Mouse (Mus musculus) adrenal gland, adult 8-10 months (tissue): Measurements from ENCODE around the gene Agmo. TPM values are rescaled to one million over a fixed set of nuclear protein-coding genes. Genes with fewer than 3 reads are reported as not detected.

Source experiments
- DNase-seq: peaks from one replicate; pipeline ENCODE4 v3.0.0; 2022
- total RNA-seq, 4 experiments: library from RNA; stranded (reverse); gene quantifications; 2 replicates each; pipeline ENCODE4 v1.2.4; 2022

Agmo gene
- total RNA-seq = 1 to 10 TPM; 2.7 to 7.0 (median 4.2) TPM

- DNase-seq = no peak
Observed at GRCm38 (mm10) chr12:37241566-37242021, at the start of gene Agmo. Gene Agmo, plus strand, starts transcription at chr12:37241641.

GRCm38 (mm10) chr12:37231119-37231518 lies 10.3 kb upstream of the Agmo start:
- no peak for DNase-seq

- no peak for DNase-seq
Observed at GRCm38 (mm10) chr12:37240975-37241565, 371 bp upstream of the Agmo start.

- no peak for DNase-seq
Observed at GRCm38 (mm10) chr12:37242484-37242883, 1.0 kb downstream of the Agmo start.

GRCm38 (mm10) chr12:37244876-37245275 lies 3.4 kb downstream of the Agmo start:
- DNase-seq = no peak

- DNase-seq = no peak
Observed at GRCm38 (mm10) chr12:37251688-37252087, 10.2 kb downstream of the Agmo start.

GRCm38 (mm10) chr12:37257099-37257498 lies 15.7 kb downstream of the Agmo start:
- DNase-seq = no peak

- no peak for DNase-seq
Observed at GRCm38 (mm10) chr12:37259771-37260528, 18.5 kb downstream of the Agmo start.

- no peak for DNase-seq
Observed at GRCm38 (mm10) chr12:37263685-37264084, 22.2 kb downstream of the Agmo start.

GRCm38 (mm10) chr12:37268636-37269152 lies 27.3 kb downstream of the Agmo start:
- DNase-seq = no peak

- DNase-seq = no peak
Observed at GRCm38 (mm10) chr12:37272660-37273059, 31.2 kb downstream of the Agmo start.

GRCm38 (mm10) chr12:37273964-37274657 lies 32.7 kb downstream of the Agmo start:
- no peak for DNase-seq

- no peak for DNase-seq
Observed at GRCm38 (mm10) chr12:37274658-37275019, 33.2 kb downstream of the Agmo start.

GRCm38 (mm10) chr12:37306956-37307466 lies 65.6 kb downstream of the Agmo start:
- DNase-seq = no peak

GRCm38 (mm10) chr12:37310786-37311185 lies 69.3 kb downstream of the Agmo start:
- DNase-seq = no peak

- no peak for DNase-seq
Observed at GRCm38 (mm10) chr12:37322860-37323259, 81.4 kb downstream of the Agmo start.

GRCm38 (mm10) chr12:37334987-37335386 lies 93.5 kb downstream of the Agmo start:
- no peak for DNase-seq

- no peak for DNase-seq
Observed at GRCm38 (mm10) chr12:37344225-37344624, 102.8 kb downstream of the Agmo start.

GRCm38 (mm10) chr12:37345696-37346095 lies 104.3 kb downstream of the Agmo start:
- DNase-seq = no peak

GRCm38 (mm10) chr12:37392316-37392715 lies 150.9 kb downstream of the Agmo start:
- no peak for DNase-seq

- DNase-seq = no peak
Observed at GRCm38 (mm10) chr12:37402541-37402940, 161.1 kb downstream of the Agmo start.

- no peak for DNase-seq
Observed at GRCm38 (mm10) chr12:37426350-37426749, 184.9 kb downstream of the Agmo start.

GRCm38 (mm10) chr12:37426750-37427149 lies 185.3 kb downstream of the Agmo start:
- no peak for DNase-seq
